Mouse (Mus musculus): ENCODE data around the gene Lpcat3.
"Not testable (repeated sequence)": the region's sequence is repeated elsewhere in the genome, so short reads cannot be mapped to it uniquely, and the experiment has no call there.

The Lpcat3 gene

GRCm38 (mm10) chr6:124662477-124663423 is at the start of gene Lpcat3:
Gene Lpcat3 (plus strand): TSS chr6:124663027.
- DNase-seq (ENCODE audit: low read depth, low spot score) = peak; percentile 99

- no peak for DNase-seq (ENCODE audit: low read depth, low spot score)
Observed at GRCm38 (mm10) chr6:124625612-124626011, 37.2 kb upstream of the Lpcat3 start.

GRCm38 (mm10) chr6:124626184-124626583 is 36.6 kb upstream of the Lpcat3 start:
- not testable (repeated sequence) for DNase-seq (ENCODE audit: low read depth, low spot score)

GRCm38 (mm10) chr6:124630763-124631162 is 32.1 kb upstream of the Lpcat3 start:
- DNase-seq (ENCODE audit: low read depth, low spot score) = no peak

GRCm38 (mm10) chr6:124635985-124636384 is 26.8 kb upstream of the Lpcat3 start, which contains the start of gene C1s2:
Gene C1s2 (minus strand): TSS chr6:124636085.
- DNase-seq (ENCODE audit: low read depth, low spot score) = not testable (repeated sequence)

DNA sequence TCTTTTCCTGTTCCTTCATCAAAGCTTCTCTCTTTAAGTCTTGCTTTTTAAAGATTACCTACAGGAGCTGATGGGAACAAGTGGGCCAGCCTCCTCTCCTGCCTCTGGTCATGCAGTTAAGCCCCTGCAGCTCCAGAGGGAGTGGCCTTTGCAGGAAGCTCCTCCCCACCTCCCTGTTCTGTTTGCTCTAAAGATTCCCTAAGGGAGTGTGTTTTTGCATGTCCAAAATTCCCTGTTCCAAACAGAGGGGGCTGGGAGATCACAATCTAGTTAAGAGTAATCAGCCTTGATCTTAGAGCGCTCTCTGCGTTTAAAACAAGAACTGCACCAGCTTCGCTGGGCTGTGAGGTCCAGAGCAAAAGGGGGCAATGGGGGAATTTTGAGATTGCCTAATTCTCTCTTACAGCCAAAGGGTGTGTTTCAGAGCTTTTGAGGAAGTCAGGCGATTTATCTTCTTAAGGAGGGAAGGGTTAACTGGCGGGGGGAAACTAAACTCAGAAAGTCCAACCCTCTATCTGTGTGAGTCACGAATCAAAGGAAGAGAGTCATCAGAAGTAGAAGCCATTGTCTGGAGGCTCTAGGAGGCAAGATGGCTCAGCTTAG is 25.9 kb upstream of the Lpcat3 start:
- not testable (repeated sequence) for DNase-seq (ENCODE audit: low read depth, low spot score)

DNA sequence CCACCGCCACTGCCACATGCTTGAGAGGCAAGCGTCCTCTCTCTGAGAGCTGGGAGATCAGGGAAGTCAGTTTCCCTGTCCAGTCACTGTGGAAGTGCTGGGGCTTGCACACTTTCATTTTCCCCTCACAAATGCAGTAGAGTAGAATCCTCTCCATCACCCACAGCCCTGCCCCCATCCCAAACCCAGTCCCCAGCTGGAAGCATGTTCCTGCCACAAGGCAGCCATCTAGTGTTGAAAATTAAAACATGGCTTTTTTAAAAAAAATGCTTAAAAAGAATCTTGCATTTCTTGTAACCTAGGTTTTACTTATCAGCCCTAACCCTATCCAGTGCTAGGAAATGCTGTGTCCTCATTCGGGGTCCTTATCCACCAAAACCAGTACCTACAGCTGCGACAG is 22.8 kb upstream of the Lpcat3 start:
- no peak for DNase-seq (ENCODE audit: low read depth, low spot score)

- peak; percentile 83 for DNase-seq (ENCODE audit: low read depth, low spot score)
Observed at GRCm38 (mm10) chr6:124640997-124641396, 21.8 kb upstream of the Lpcat3 start.

DNA sequence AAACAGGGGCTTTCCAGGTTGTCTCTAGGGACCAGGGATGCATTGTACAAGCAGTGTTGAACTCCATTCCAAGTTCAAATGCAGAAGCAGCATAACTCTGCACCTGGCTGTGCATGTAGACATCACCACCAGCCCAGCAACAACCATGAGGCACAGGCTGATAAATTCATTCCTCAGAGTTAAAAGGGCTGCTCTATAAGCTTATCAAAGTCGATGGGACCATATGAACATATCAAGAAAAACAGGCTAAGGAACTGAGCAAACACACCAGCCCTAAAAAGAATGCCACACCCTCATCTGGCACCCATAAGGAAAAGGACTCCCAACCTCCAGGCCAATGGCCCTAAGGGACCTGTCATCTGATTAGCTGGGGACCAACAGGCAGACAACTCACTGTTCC is 16.4 kb upstream of the Lpcat3 start:
- DNase-seq (ENCODE audit: low read depth, low spot score) = no peak

GRCm38 (mm10) chr6:124655893-124656292 is 6.9 kb upstream of the Lpcat3 start:
- DNase-seq (ENCODE audit: low read depth, low spot score) = no peak

DNA sequence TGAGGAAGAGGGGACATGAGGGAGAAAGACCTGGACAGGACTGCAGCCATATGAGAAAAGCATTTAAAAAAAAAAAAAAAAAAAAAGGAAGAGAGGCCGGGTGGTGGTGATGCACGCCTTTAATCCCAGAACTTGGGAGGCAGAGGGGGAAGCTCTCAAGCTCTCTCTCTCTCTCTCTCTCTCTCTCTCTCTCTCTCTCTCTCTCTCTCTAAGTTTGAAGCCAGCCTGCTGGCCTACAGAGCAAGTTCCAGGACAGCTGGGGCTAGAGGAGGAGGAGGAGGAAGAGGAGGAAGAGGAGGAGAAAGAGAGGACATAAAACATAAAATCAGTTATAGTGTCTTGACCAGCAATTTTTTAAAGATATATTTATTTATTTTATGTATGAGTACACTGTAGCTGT is 4.8 kb upstream of the Lpcat3 start:
- DNase-seq (ENCODE audit: low read depth, low spot score) = no peak

- DNase-seq (ENCODE audit: low read depth, low spot score) = no peak
Observed at GRCm38 (mm10) chr6:124661156-124661806, 1.5 kb upstream of the Lpcat3 start.

DNA sequence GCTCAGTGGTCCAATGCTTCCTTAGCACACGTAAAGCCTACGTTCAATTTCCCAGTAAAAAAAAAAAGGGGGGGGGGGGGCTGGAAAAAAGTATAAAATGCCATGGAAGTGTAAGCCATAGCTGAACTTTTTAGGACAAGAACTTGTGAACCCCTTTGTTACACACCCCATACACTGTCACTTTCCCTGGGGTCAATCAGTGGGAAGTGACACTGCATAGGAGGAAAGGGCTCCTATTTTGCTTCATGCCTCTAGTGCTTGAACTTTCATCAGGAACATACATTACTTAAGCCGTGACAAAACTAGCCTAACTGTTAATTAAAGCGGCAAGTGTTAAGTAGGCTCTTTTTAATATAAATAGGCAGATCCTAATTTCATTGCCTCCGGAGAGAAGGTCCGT is 832 bp upstream of the Lpcat3 start:
- no peak for DNase-seq (ENCODE audit: low read depth, low spot score)

GRCm38 (mm10) chr6:124663424-124663795 is 583 bp downstream of the Lpcat3 start:
- no peak for DNase-seq (ENCODE audit: low read depth, low spot score)

GRCm38 (mm10) chr6:124664256-124664655 is 1.4 kb downstream of the Lpcat3 start:
- no peak for DNase-seq (ENCODE audit: low read depth, low spot score)

GRCm38 (mm10) chr6:124665011-124665410 is 2.2 kb downstream of the Lpcat3 start:
- DNase-seq (ENCODE audit: low read depth, low spot score) = peak; percentile 11

DNA sequence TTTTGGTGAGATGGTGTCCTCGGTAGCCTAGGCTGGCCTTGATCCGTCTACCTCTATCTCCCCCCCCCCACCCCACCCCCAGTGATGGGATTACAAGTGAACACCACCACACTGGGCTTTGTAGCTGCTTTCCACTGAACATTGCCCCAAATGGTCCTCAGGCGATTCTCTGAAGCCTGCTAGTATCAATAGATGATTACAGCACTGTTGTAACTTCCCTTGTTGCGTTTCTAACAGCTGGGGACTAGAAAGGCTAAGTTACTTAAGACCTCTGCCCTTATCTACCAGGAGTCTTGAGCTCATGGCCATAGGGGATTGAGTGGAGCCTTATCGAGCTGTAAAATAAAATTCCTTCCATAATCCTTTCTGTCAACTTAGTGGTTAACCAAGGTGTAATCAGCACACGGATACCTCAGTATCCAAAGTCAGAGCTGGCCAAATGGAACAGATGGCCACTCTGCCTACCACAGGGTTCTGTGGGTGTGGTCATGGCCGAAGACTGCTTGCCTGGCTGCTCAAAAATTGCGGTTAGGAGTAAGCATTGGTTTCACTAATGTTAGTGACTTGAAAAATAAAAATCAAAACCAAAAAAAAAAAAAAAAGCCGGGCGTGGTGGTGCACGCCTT is 6.5 kb downstream of the Lpcat3 start:
- DNase-seq (ENCODE audit: low read depth, low spot score) = no peak

DNA sequence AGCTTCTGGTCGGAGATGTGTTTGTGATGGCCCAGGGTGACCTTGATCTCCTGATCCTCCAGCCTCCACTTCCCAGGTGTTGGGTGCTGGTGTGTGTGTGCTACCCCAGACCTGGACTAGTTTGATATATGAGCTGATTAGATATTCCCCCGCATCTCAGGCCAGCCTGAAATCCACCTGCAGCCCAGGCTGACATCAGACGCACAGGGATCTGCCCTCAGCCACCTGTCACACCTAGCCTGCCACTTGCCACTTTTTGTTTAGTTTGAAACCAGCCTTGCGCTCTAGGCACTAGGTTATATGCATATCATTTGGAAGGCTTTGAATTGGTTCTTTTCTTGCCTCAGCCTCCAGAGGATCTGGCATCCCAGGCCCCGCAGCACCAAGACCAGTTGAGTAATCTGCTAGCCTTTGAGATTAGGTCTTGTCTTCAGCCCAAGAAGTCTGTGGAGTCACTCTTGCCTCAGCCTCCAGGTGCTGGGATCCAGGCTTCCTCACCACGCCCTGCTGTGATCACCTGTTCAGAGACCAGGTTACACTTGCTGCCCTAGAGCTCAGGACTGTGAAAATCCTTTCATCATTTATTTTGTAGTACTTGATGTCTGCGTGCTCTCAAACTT is 7.6 kb downstream of the Lpcat3 start:
- no peak for DNase-seq (ENCODE audit: low read depth, low spot score)

- DNase-seq (ENCODE audit: low read depth, low spot score) = no peak
Observed at GRCm38 (mm10) chr6:124672100-124672499, 9.3 kb downstream of the Lpcat3 start.

GRCm38 (mm10) chr6:124673619-124674018 is 10.8 kb downstream of the Lpcat3 start:
- no peak for DNase-seq (ENCODE audit: low read depth, low spot score)

- DNase-seq (ENCODE audit: low read depth, low spot score) = no peak
Observed at GRCm38 (mm10) chr6:124674591-124674990, 11.8 kb downstream of the Lpcat3 start.
